Mouse (Mus musculus) gonadal fat pad, adult 2 months (tissue): ENCODE results near the gene Tns1. TPM values are rescaled to one million over a fixed set of nuclear protein-coding genes. Genes with fewer than 3 reads are reported as not detected.

ENCODE experiments used
- DNase-seq: peaks from one replicate; pipeline ENCODE4 v3.0.0-alpha.2; 2012; ENCODE audit warnings: low read depth
- polyA plus RNA-seq: library from polyadenylated mRNA; depleted of rRNA; stranded (reverse); fragments of >200 nt; gene quantifications from 2 replicates; pipeline ENCODE4 v1.2.3, GENCODE M21; 2012

Tns1 gene
- polyA plus RNA-seq, 1 experiment, result 292 TPM

DNA sequence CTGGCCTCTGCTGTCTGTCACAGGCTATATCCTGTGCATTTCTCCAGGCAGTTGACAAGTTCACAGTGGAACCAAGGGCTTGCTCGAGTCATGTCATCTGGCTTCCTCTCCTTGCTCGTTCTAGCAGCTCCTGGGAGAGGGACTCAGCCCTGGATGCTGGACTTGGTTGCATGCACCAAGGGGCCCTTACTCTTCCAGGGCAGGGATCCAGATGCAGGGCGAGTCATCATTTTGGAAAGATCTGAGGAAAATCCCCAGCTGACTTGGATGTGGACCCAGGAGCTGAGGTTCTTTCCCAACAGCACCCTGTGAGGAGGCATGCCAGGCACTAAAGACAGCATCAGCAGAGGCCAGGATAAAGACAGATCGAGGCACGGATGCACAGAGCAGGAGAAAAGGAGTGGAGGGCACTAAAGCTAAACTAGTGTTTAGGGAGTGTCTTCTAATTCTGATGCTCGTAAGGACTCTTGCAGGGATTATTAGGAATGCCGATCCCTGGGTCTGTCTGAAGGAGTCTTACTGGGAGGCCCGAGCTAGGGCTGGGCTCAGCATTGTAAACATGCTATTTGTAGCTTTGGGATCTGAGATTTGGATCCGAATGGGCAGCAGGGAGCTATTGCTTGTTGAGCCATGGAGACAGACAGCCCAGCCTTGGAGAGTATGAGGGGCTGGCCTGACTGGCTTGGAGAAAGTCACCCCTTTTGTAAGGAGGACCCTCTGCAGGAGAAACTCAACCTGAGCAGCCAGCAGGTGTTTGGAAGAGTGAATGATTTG is 165.9 kb downstream of the Tns1 start:
- no peak for DNase-seq

DNA sequence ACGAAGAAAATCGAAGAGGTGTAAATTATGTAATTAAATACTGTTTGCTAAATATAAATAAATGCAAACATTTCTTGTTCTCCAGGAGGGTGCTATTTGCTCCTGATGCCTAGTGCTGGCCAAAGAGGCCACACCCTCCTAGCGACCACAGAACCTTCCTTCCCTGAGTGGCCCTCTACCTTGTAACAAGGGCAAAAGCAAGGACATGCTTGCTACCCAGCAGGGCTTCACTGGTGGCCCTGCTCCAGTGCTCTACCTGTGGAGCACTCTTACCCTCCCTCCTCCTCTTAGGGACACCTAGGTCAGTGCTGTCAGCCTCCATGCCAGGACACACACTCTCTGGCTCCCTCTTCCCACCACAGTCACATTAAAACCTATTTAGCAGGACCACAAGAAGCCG is 166.8 kb downstream of the Tns1 start:
- no peak for DNase-seq

GRCm38 (mm10) chr1:73956320-73956719 is 167.9 kb downstream of the Tns1 start:
- DNase-seq, result no peak

GRCm38 (mm10) chr1:73955259-73955842 is 168.9 kb downstream of the Tns1 start:
- no peak for DNase-seq

DNA sequence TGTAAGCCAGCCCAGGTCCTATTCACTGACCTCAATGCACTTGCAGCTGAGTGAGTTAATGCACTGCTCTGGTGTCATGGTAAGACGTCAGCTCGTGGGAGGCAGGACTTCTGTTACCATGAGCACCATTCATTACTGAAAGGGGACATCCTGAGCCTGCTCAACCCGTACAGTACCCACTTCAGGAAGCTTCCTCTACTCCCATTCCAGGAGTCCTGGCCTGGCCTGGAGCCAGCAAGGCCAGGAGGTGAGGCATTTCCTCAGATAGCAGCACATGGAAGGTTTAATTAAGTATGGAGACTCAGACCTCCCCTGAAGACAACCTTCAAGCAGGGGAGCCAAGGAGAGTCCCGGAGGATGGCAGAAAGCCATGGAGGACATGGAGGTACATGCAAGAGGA is 169.6 kb downstream of the Tns1 start:
- no peak for DNase-seq

- DNase-seq, result no peak
Observed at GRCm38 (mm10) chr1:73954015-73954408, 170.2 kb downstream of the Tns1 start.

- no peak for DNase-seq
Observed at GRCm38 (mm10) chr1:73953317-73954014, 170.8 kb downstream of the Tns1 start.

GRCm38 (mm10) chr1:73952598-73952997 is 171.7 kb downstream of the Tns1 start:
- DNase-seq, result no peak

GRCm38 (mm10) chr1:73951178-73951577 is 173.1 kb downstream of the Tns1 start:
- DNase-seq, result no peak

DNA sequence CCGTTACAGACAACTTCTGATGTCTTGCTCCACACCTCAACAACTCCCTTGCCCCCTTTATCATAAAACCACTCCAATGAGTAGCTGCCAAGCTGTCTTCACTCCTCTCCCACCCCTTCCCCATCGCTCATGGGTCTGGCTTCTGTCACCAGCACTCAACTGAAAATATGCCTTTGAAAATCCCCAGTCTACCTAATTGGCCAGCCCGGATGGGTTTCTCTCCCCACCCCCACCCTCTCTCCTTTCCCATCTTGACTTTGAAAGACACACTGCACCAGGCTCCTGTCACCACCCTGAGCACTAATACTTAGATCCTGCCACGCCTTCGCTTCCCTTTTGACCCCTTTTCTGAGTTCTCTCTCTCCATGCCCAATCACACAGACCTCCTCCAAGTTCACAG is 175.5 kb downstream of the Tns1 start:
- DNase-seq, result no peak

- no peak for DNase-seq
Observed at GRCm38 (mm10) chr1:73947525-73948304, 176.5 kb downstream of the Tns1 start.

DNA sequence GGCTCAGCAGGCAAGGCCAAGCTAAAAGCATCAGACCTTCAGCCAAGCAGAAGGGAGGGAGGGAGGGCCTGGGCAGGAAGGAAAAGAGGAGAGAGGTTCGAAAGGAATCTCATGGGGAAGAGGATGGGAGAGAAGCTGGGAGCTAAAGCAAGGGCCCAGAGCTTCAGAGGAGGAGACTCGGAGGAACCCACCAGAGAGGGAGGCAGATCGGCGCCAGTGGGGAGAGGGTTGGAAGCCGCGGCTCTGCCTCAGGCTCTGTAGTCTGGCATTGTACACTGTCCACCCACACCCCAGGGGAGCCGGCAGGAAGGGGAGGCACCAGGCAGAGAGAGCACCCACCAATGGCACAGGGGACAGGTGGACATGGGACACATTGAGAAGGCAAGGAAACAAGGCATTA is 177.5 kb downstream of the Tns1 start:
- no peak for DNase-seq

GRCm38 (mm10) chr1:73944393-73944792 is 179.9 kb downstream of the Tns1 start:
- DNase-seq, result no peak

GRCm38 (mm10) chr1:73943667-73944289 is 180.5 kb downstream of the Tns1 start:
- no peak for DNase-seq

DNA sequence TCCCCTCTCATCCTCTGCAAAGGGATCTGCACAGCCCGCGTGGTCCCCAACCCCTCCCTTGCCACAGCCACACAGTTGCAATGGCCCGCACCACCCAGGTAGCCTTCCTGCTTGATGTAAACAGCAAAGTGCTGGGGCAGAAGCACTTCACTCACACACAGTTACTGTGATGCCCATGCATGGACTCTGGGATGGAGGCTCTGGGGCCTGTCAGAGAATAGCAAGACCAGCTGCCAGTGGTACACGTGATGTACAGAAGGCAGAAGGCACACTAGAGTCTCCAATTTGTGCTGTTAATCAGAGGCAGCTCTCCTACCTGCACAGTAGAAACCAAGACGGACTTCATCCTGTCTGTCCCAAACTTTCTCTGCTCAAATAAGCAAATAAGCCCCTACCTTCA is 181.0 kb downstream of the Tns1 start:
- DNase-seq, result no peak

DNA sequence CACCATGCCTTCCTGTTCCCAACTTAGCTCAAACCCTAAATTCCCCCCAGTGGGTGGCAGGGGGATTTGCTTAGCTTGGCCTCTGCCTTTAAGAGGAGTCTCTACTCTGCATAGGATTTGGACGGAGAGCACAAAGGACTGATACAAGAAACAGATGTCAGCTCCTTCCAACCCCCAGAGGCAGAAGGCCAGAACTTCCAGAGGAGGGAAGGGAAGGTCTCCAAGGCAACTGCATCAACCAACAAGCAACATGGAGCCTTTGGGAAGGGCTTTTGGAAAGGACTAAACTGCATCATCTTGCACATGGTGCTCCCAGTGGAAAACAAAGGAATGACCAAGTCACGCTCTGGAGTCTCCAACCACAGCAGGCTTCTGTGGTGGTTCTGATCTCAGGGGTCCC is 182.0 kb downstream of the Tns1 start:
- no peak for DNase-seq

GRCm38 (mm10) chr1:73941697-73942096 is 182.6 kb downstream of the Tns1 start:
- DNase-seq, result no peak

- DNase-seq, result no peak
Observed at GRCm38 (mm10) chr1:73940491-73941204, 183.6 kb downstream of the Tns1 start.

DNA sequence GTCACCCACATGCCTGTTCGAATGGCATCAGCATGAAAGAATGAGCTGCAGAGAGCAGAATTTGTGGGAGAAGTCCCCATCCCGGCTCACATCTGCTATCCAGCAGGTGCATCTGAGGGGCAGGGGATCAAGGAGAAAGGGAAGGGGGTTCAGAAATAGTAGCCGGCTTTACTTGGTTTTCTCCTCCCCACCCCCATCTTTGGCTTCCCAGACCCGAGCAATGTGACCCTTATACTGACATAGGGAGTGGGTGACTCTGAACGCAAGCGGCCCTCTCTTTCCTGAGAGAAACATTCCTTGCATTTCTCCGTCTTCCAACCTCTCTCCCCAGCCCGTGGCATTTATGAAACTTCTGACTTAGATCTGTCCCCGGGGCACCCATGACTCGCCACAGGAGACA is 185.7 kb downstream of the Tns1 start:
- no peak for DNase-seq

GRCm38 (mm10) chr1:73937805-73938204 is 186.4 kb downstream of the Tns1 start:
- DNase-seq, result no peak

DNA sequence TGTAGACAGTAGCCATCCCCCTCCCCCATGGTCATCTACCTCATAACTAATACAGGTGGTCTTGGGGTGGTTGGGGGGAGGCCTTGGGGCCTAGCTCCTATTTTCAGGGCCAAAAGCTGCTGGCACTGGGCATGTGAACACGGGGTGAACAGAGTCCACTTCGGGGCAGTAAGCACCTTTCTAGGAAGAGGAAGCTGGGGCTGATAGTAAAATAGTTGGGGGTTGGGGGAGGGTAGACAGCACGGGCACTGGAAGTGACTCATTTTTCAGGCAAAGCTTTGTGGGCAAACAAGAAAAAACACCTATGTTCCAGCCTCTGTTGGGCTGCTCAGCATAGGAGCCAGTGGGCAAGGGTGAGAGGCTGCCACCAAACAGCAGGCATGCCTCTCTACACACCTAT is 187.7 kb downstream of the Tns1 start:
- no peak for DNase-seq
